Mouse (Mus musculus) liver, embryonic 11.5 days (tissue): ENCODE data around the gene Dlg2. TPM values are rescaled to one million over a fixed set of nuclear protein-coding genes. Genes with fewer than 3 reads are reported as not detected.
A peak's percentile ranks its signal among the peaks of the same experiment; 100 is the strongest.

Experiments
- ATAC-seq: fragments of 200-750 bp; cut with Nextera tagmentation; replicated peaks from 2 replicates; pipeline ENCODE4 v1.8.0; 2017; ENCODE audit warnings: moderate number of reproducible peaks, mild to moderate bottlenecking, moderate TSS enrichment, moderate library complexity; ENCODE audit not compliant: low FRiP score
- DNase-seq: peaks from one replicate; pipeline ENCODE4 v3.0.0-alpha.2; 2017; ENCODE audit warnings: low spot score
- H3K27ac ChIP-seq: fragments of 300-500 bp; sonication (generic); 2 replicates; pipeline ENCODE4 v1.5.1; 2014; ENCODE audit warnings: mild to moderate bottlenecking, low read depth, low read length, control low read depth
- H3K27me3 ChIP-seq: fragments of 300-500 bp; sonication (generic); replicated peaks from 2 replicates; pipeline ENCODE4 v1.6.1; 2014; ENCODE audit warnings: low read length, mixed read lengths; ENCODE audit not compliant: control insufficient read depth, insufficient read depth
- H3K36me3 ChIP-seq: fragments of 300-500 bp; sonication (generic); 2 replicates; pipeline ENCODE4 v1.6.1; 2014; ENCODE audit warnings: mild to moderate bottlenecking, low read length, moderate library complexity, mixed read lengths; ENCODE audit not compliant: control insufficient read depth, insufficient read depth
- H3K4me1 ChIP-seq: fragments of 300-500 bp; sonication (generic); replicated peaks from 2 replicates; pipeline ENCODE4 v1.6.1; 2014; ENCODE audit warnings: low read length, mixed read lengths; ENCODE audit not compliant: control insufficient read depth, insufficient read depth
- H3K4me2 ChIP-seq: fragments of 300-500 bp; sonication (generic); 2 replicates; pipeline ENCODE4 v1.6.1; 2014; ENCODE audit warnings: mild to moderate bottlenecking, control low read depth, moderate library complexity
- H3K4me3 ChIP-seq: fragments of 300-500 bp; sonication (generic); 2 replicates; pipeline ENCODE4 v1.5.1; 2014; ENCODE audit warnings: low read depth, low read length, control low read depth
- H3K9ac ChIP-seq: fragments of 300-500 bp; sonication (generic); 2 replicates; pipeline ENCODE4 v1.6.1; 2014; ENCODE audit warnings: low read depth, low read length, control low read depth
- H3K9me3 ChIP-seq: fragments of 300-500 bp; sonication (generic); 2 replicates; pipeline ENCODE4 v1.6.1; 2016; ENCODE audit warnings: low read length, inconsistent platforms, mixed read lengths; ENCODE audit not compliant: control insufficient read depth
- WGBS: fragments of 180-500 bp; shearing (Covaris S2); extraction: QIAGEN DNeasy Blood & Tissue Kit; methylation state at CpG from one replicate; pipeline ENCODE4 v1.1.7; 2014; 5-methylcytosine and 5-hydroxymethylcytosine counted together
- polyA plus RNA-seq: library from polyadenylated mRNA; unstranded; fragments of >200 nt; fragmentation: Nextera tagmentation; extraction: Ambion mirVana; gene quantifications from 2 replicates; pipeline ENCODE4 v1.2.1, GENCODE M21; 2014

Gene Dlg2
- polyA plus RNA-seq, 1 experiment from 2014 or later: 0.96 TPM

- Histone ChIP-seq H3K4me1 (no peaks in the 10 kb centered on the region), H3K36me3 (no peaks in the 10 kb centered on the region), H3K4me2 (no peak overlapping the region), H3K9ac (no peak overlapping the region), H3K27me3 (no peaks in the 10 kb centered on the region), H3K9me3 (no peaks in the 10 kb centered on the region), H3K4me3 (no peak overlapping the region), H3K27ac (no peak overlapping the region)
- DNase-seq (no peak), ATAC-seq (no peak)
- 86% methylated on average over 3 of the region's 3 CpGs for WGBS
These were observed 1946.5 kb downstream of the Dlg2 start for GRCm38 (mm10) chr7:92423017-92423416.

GRCm38 (mm10) chr7:92424703-92425102 is 1948.2 kb downstream of the Dlg2 start:
- Histone ChIP-seq H3K4me1 (no peaks in the 10 kb centered on the region; the same call in 1 of the 2 replicates), H3K9ac (no peak overlapping the region), H3K27me3 (no peaks in the 10 kb centered on the region), H3K9me3 (no peaks in the 10 kb centered on the region), H3K4me3 (no peak overlapping the region), H3K4me2 (no peak overlapping the region), H3K27ac (no peak overlapping the region), H3K36me3 (no peaks in the 10 kb centered on the region)
- 75% methylated on average over 3 of the region's 3 CpGs for WGBS
- DNase-seq (no peak), ATAC-seq (no peak)

GRCm38 (mm10) chr7:92427280-92427679 is 1950.8 kb downstream of the Dlg2 start:
- WGBS: 59% methylated on average over 4 of the region's 4 CpGs
- 0 out of 2 replicates have a peak, but pooled peaks have one; percentile 27 for ATAC-seq

GRCm38 (mm10) chr7:92428629-92429028 is 1952.2 kb downstream of the Dlg2 start:
- peak; percentile 79 for ATAC-seq
- Histone ChIP-seq H3K9me3 (no peaks in the 10 kb centered on the region), H3K4me2 (peak overlapping the region; percentile 18; the same call in 1 of the 2 replicates), H3K36me3 (no peaks in the 10 kb centered on the region), H3K9ac (no peak overlapping the region), H3K4me1 (no peaks in the 10 kb centered on the region; the same call in 1 of the 2 replicates), H3K4me3 (no peak overlapping the region), H3K27me3 (no peaks in the 10 kb centered on the region), H3K27ac (no peak overlapping the region)
- DNase-seq: no peak
- WGBS: 43% methylated on average over 5 of the region's 5 CpGs

More at GRCm38 (mm10) chr7:92427280-92427679, 1950.8 kb downstream of the Dlg2 start:
- H3K9ac ChIP-seq: no peak overlapping the region
- no peaks in the 10 kb centered on the region for H3K9me3 ChIP-seq
- no peaks in the 10 kb centered on the region; the same call in 1 of the 2 replicates for H3K4me1 ChIP-seq
- no peak overlapping the region for H3K27ac ChIP-seq
- H3K4me2 ChIP-seq: no peak overlapping the region
- no peaks in the 10 kb centered on the region for H3K27me3 ChIP-seq
- DNase-seq: no peak
- no peaks in the 10 kb centered on the region for H3K36me3 ChIP-seq
- H3K4me3 ChIP-seq: no peak overlapping the region

GRCm38 (mm10) chr7:92430254-92430653 is 1953.8 kb downstream of the Dlg2 start:
- no peak overlapping the region for H3K4me2 ChIP-seq
- H3K36me3 ChIP-seq: no peaks in the 10 kb centered on the region
- no peaks in the 10 kb centered on the region for H3K9me3 ChIP-seq
- DNase-seq (no peak), ATAC-seq (peak; percentile 78)
- H3K4me3 ChIP-seq: no peak overlapping the region
- H3K4me1 ChIP-seq: no peaks in the 10 kb centered on the region; the same call in 1 of the 2 replicates
- H3K9ac ChIP-seq: no peak overlapping the region
- no peak overlapping the region for H3K27ac ChIP-seq
- 32% methylated on average over 2 of the region's 2 CpGs for WGBS
- no peaks in the 10 kb centered on the region for H3K27me3 ChIP-seq

- no peak for ATAC-seq
- no peak overlapping the region for H3K9ac ChIP-seq
- no peak overlapping the region for H3K27ac ChIP-seq
- no peaks in the 10 kb centered on the region for H3K9me3 ChIP-seq
- no peaks in the 10 kb centered on the region for H3K36me3 ChIP-seq
- WGBS: 85% methylated on average over 2 of the region's 2 CpGs
- H3K4me3 ChIP-seq: no peak overlapping the region
- no peak overlapping the region for H3K4me2 ChIP-seq
- no peaks in the 10 kb centered on the region for H3K4me1 ChIP-seq
- H3K27me3 ChIP-seq: no peaks in the 10 kb centered on the region
- DNase-seq: no peak
These were observed 1960.7 kb downstream of the Dlg2 start for GRCm38 (mm10) chr7:92437168-92437567.

- DNase-seq: no peak
- H3K9me3 ChIP-seq: no peaks in the 10 kb centered on the region
- no peaks in the 10 kb centered on the region for H3K27me3 ChIP-seq
- H3K9ac ChIP-seq: no peak overlapping the region
- H3K27ac ChIP-seq: no peak overlapping the region
- H3K4me2 ChIP-seq: no peak overlapping the region
- no peaks in the 10 kb centered on the region for H3K4me1 ChIP-seq
- no peak overlapping the region for H3K4me3 ChIP-seq
- no peak for ATAC-seq
- WGBS: 77% methylated on average over 8 of the region's 8 CpGs
- H3K36me3 ChIP-seq: no peaks in the 10 kb centered on the region
These were observed 1963.3 kb downstream of the Dlg2 start for GRCm38 (mm10) chr7:92439503-92440487.

- Histone ChIP-seq H3K4me3 (no peak overlapping the region), H3K9me3 (no peaks in the 10 kb centered on the region), H3K36me3 (no peaks in the 10 kb centered on the region), H3K27ac (no peak overlapping the region), H3K4me1 (no peaks in the 10 kb centered on the region), H3K4me2 (no peak overlapping the region), H3K9ac (no peak overlapping the region), H3K27me3 (no peaks in the 10 kb centered on the region)
- ATAC-seq (no peak), DNase-seq (no peak)
These were observed 1965.1 kb downstream of the Dlg2 start for GRCm38 (mm10) chr7:92441611-92442010.

GRCm38 (mm10) chr7:92442082-92442481 is 1965.6 kb downstream of the Dlg2 start:
- DNase-seq: no peak
- no peak overlapping the region for H3K4me2 ChIP-seq
- H3K9ac ChIP-seq: no peak overlapping the region
- H3K27ac ChIP-seq: no peak overlapping the region
- no peaks in the 10 kb centered on the region for H3K9me3 ChIP-seq
- H3K27me3 ChIP-seq: no peaks in the 10 kb centered on the region
- no peak for ATAC-seq
- no peaks in the 10 kb centered on the region for H3K36me3 ChIP-seq
- no peaks in the 10 kb centered on the region for H3K4me1 ChIP-seq
- no peak overlapping the region for H3K4me3 ChIP-seq
- WGBS: 71% methylated on average over 4 of the region's 4 CpGs
